Mouse (Mus musculus): ENCODE measurements around the gene Ykt6. TPM values are rescaled to one million over a fixed set of nuclear protein-coding genes. Genes with fewer than 3 reads are reported as not detected.
A peak's percentile ranks its signal among the peaks of the same experiment; 100 is the strongest.

Ykt6 gene
- 25.5 and 27.2 TPM in 2 replicates for polyA plus RNA-seq (2014; fragmentation: Nextera tagmentation; extraction: Ambion mirVana)

- Histone ChIP-seq H3K4me1 (replicated peaks; ENCODE audit: control insufficient read depth, insufficient read depth, low read length) (peaks cover 7% of the 10 kb centered on the region; the same call in 1 of the 2 replicates), H3K9me3 (ENCODE audit: control insufficient read depth, low read length) (no peaks in the 10 kb centered on the region), H3K4me3 (ENCODE audit: low read depth, low read length) (peak within 1 kb of the TSS; percentile 94), H3K27ac (ENCODE audit: low read depth, low read length) (peak within 1 kb of the TSS; percentile 76), H3K27me3 (ENCODE audit: control insufficient read depth, insufficient read depth, low read length) (no peaks in the 10 kb centered on the region), H3K4me2 (ENCODE audit: low read depth, low read length, severe bottlenecking) (peak within 1 kb of the TSS; percentile 80), H3K9ac (ENCODE audit: low read length) (peak within 1 kb of the TSS; percentile 93), H3K36me3 (ENCODE audit: control insufficient read depth, insufficient read depth, low read length) (no peaks in the 10 kb centered on the region)
- WGBS = 1% methylated on average over 71 of the region's 71 CpGs
- DNase-seq (ENCODE audit: low spot score) (peak; percentile 96), ATAC-seq (replicated peaks; ENCODE audit: low FRiP score) (peak; percentile 96)
Measured at GRCm38 (mm10) chr11:5955546-5956276, at the start of gene Ykt6. Ykt6 (plus strand) TSS chr11:5955693.

- Histone ChIP-seq H3K27me3 (ENCODE audit: control insufficient read depth, insufficient read depth, low read length) (no peaks in the 10 kb centered on the region; the same call in 1 of the 2 replicates), H3K27ac (ENCODE audit: low read depth, low read length) (no peak overlapping the region), H3K4me1 (replicated peaks; ENCODE audit: control insufficient read depth, insufficient read depth, low read length) (peaks cover 8% of the 10 kb centered on the region; the same call in 1 of the 2 replicates), H3K36me3 (ENCODE audit: control insufficient read depth, insufficient read depth, low read length) (no peaks in the 10 kb centered on the region), H3K9me3 (ENCODE audit: control insufficient read depth, low read length) (no peaks in the 10 kb centered on the region), H3K4me3 (ENCODE audit: low read depth, low read length) (no peak overlapping the region), H3K9ac (ENCODE audit: low read length) (no peak overlapping the region), H3K4me2 (ENCODE audit: low read depth, low read length, severe bottlenecking) (no peak overlapping the region)
- DNase-seq (ENCODE audit: low spot score) = peak; percentile 50
- WGBS = 89% methylated on average over 10 of the region's 10 CpGs
- ATAC-seq (replicated peaks; ENCODE audit: low FRiP score) = no peak
Measured at GRCm38 (mm10) chr11:5905778-5906518, 49.5 kb upstream of the Ykt6 start.

- no peak for ATAC-seq (replicated peaks; ENCODE audit: low FRiP score)
- Histone ChIP-seq H3K27me3 (ENCODE audit: control insufficient read depth, insufficient read depth, low read length) (no peaks in the 10 kb centered on the region), H3K4me3 (ENCODE audit: low read depth, low read length) (no peak overlapping the region), H3K4me1 (replicated peaks; ENCODE audit: control insufficient read depth, insufficient read depth, low read length) (peaks cover 5% of the 10 kb centered on the region; the same call in 1 of the 2 replicates), H3K4me2 (ENCODE audit: low read depth, low read length, severe bottlenecking) (no peak overlapping the region), H3K9ac (ENCODE audit: low read length) (no peak overlapping the region), H3K27ac (ENCODE audit: low read depth, low read length) (no peak overlapping the region), H3K36me3 (ENCODE audit: control insufficient read depth, insufficient read depth, low read length) (no peaks in the 10 kb centered on the region), H3K9me3 (ENCODE audit: control insufficient read depth, low read length) (no peaks in the 10 kb centered on the region)
- DNase-seq (ENCODE audit: low spot score) = no peak
- WGBS = 45% methylated on average over 5 of the region's 5 CpGs
Measured at GRCm38 (mm10) chr11:5907096-5907495, 48.4 kb upstream of the Ykt6 start.

GRCm38 (mm10) chr11:5908642-5909041, 46.9 kb upstream of the Ykt6 start:
- H3K9me3 ChIP-seq (ENCODE audit: control insufficient read depth, low read length) = no peaks in the 10 kb centered on the region
- H3K4me1 ChIP-seq (replicated peaks; ENCODE audit: control insufficient read depth, insufficient read depth, low read length) = 0 out of 2 replicates have a peak, but pooled peaks cover 2% of the 10 kb centered on the region
- H3K36me3 ChIP-seq (ENCODE audit: control insufficient read depth, insufficient read depth, low read length) = no peaks in the 10 kb centered on the region
- no peak overlapping the region for H3K27ac ChIP-seq (ENCODE audit: low read depth, low read length)
- 90% methylated on average over 4 of the region's 4 CpGs for WGBS
- ATAC-seq (replicated peaks; ENCODE audit: low FRiP score) = no peak
- no peak for DNase-seq (ENCODE audit: low spot score)
- H3K27me3 ChIP-seq (ENCODE audit: control insufficient read depth, insufficient read depth, low read length) = no peaks in the 10 kb centered on the region
- no peak overlapping the region for H3K9ac ChIP-seq (ENCODE audit: low read length)
- no peak overlapping the region for H3K4me2 ChIP-seq (ENCODE audit: low read depth, low read length, severe bottlenecking)
- H3K4me3 ChIP-seq (ENCODE audit: low read depth, low read length) = no peak overlapping the region

GRCm38 (mm10) chr11:5912635-5913034, 42.9 kb upstream of the Ykt6 start:
- Histone ChIP-seq H3K27me3 (ENCODE audit: control insufficient read depth, insufficient read depth, low read length) (no peaks in the 10 kb centered on the region), H3K4me2 (ENCODE audit: low read depth, low read length, severe bottlenecking) (no peak overlapping the region), H3K36me3 (ENCODE audit: control insufficient read depth, insufficient read depth, low read length) (no peaks in the 10 kb centered on the region), H3K9me3 (ENCODE audit: control insufficient read depth, low read length) (no peaks in the 10 kb centered on the region), H3K27ac (ENCODE audit: low read depth, low read length) (no peak overlapping the region), H3K4me1 (replicated peaks; ENCODE audit: control insufficient read depth, insufficient read depth, low read length) (no peaks in the 10 kb centered on the region), H3K4me3 (ENCODE audit: low read depth, low read length) (no peak overlapping the region), H3K9ac (ENCODE audit: low read length) (no peak overlapping the region)
- ATAC-seq (replicated peaks; ENCODE audit: low FRiP score) = no peak
- DNase-seq (ENCODE audit: low spot score) = peak; percentile 65
- WGBS = 24% methylated on average over 5 of the region's 5 CpGs

GRCm38 (mm10) chr11:5913256-5913655, 42.2 kb upstream of the Ykt6 start:
- no peak overlapping the region for H3K4me2 ChIP-seq (ENCODE audit: low read depth, low read length, severe bottlenecking)
- no peaks in the 10 kb centered on the region for H3K9me3 ChIP-seq (ENCODE audit: control insufficient read depth, low read length)
- H3K27ac ChIP-seq (ENCODE audit: low read depth, low read length) = no peak overlapping the region
- no peaks in the 10 kb centered on the region for H3K4me1 ChIP-seq (replicated peaks; ENCODE audit: control insufficient read depth, insufficient read depth, low read length)
- H3K4me3 ChIP-seq (ENCODE audit: low read depth, low read length) = no peak overlapping the region
- DNase-seq (ENCODE audit: low spot score) = no peak
- no peaks in the 10 kb centered on the region for H3K36me3 ChIP-seq (ENCODE audit: control insufficient read depth, insufficient read depth, low read length)
- no peak for ATAC-seq (replicated peaks; ENCODE audit: low FRiP score)
- no peak overlapping the region for H3K9ac ChIP-seq (ENCODE audit: low read length)
- 72% methylated on average over 8 of the region's 8 CpGs for whole genome bisulfite sequencing
- no peaks in the 10 kb centered on the region for H3K27me3 ChIP-seq (ENCODE audit: control insufficient read depth, insufficient read depth, low read length)

GRCm38 (mm10) chr11:5913936-5914335, 41.6 kb upstream of the Ykt6 start:
- Histone ChIP-seq H3K4me3 (ENCODE audit: low read depth, low read length) (no peak overlapping the region), H3K27ac (ENCODE audit: low read depth, low read length) (no peak overlapping the region), H3K27me3 (ENCODE audit: control insufficient read depth, insufficient read depth, low read length) (no peaks in the 10 kb centered on the region), H3K36me3 (ENCODE audit: control insufficient read depth, insufficient read depth, low read length) (no peaks in the 10 kb centered on the region), H3K9ac (ENCODE audit: low read length) (no peak overlapping the region), H3K9me3 (ENCODE audit: control insufficient read depth, low read length) (no peaks in the 10 kb centered on the region), H3K4me1 (replicated peaks; ENCODE audit: control insufficient read depth, insufficient read depth, low read length) (no peaks in the 10 kb centered on the region), H3K4me2 (ENCODE audit: low read depth, low read length, severe bottlenecking) (no peak overlapping the region)
- no peak for DNase-seq (ENCODE audit: low spot score)
- no peak for ATAC-seq (replicated peaks; ENCODE audit: low FRiP score)
- 86% methylated on average over 4 of the region's 4 CpGs for WGBS

GRCm38 (mm10) chr11:5914940-5915339, 40.6 kb upstream of the Ykt6 start:
- Histone ChIP-seq H3K9me3 (ENCODE audit: control insufficient read depth, low read length) (no peaks in the 10 kb centered on the region), H3K27me3 (ENCODE audit: control insufficient read depth, insufficient read depth, low read length) (no peaks in the 10 kb centered on the region), H3K36me3 (ENCODE audit: control insufficient read depth, insufficient read depth, low read length) (no peaks in the 10 kb centered on the region), H3K4me3 (ENCODE audit: low read depth, low read length) (no peak overlapping the region), H3K27ac (ENCODE audit: low read depth, low read length) (no peak overlapping the region), H3K9ac (ENCODE audit: low read length) (no peak overlapping the region), H3K4me1 (replicated peaks; ENCODE audit: control insufficient read depth, insufficient read depth, low read length) (no peaks in the 10 kb centered on the region), H3K4me2 (ENCODE audit: low read depth, low read length, severe bottlenecking) (no peak overlapping the region)
- ATAC-seq (replicated peaks; ENCODE audit: low FRiP score) (no peak), DNase-seq (ENCODE audit: low spot score) (no peak)
- 66% methylated on average over 5 of the region's 5 CpGs for WGBS
